Mouse (Mus musculus) ES-Bruce4 (cell line): Measurements from ENCODE around the gene Ajm1. TPM values are rescaled to one million over a fixed set of nuclear protein-coding genes. Genes with fewer than 3 reads are reported as not detected.
A peak's percentile ranks its signal among the peaks of the same experiment; 100 is the strongest.

ENCODE experiments used
- H3K27ac ChIP-seq: 2 replicates; pipeline ENCODE4 v1.5.1; 2012; ENCODE audit warnings: low read length, inconsistent platforms; ENCODE audit not compliant: insufficient read depth
- H3K27me3 ChIP-seq: 2 replicates; pipeline ENCODE4 v1.6.1; 2012; ENCODE audit warnings: mild to moderate bottlenecking, low read length, inconsistent platforms; ENCODE audit not compliant: control insufficient read depth, poor library complexity, insufficient read depth, severe bottlenecking
- H3K36me3 ChIP-seq: 2 replicates; pipeline ENCODE4 v1.6.1; 2012; ENCODE audit warnings: inconsistent platforms, mild to moderate bottlenecking, low read length, moderate library complexity; ENCODE audit not compliant: control insufficient read depth, poor library complexity, insufficient read depth, severe bottlenecking
- H3K4me1 ChIP-seq: one replicate; pipeline ENCODE4 v1.8.1; 2011; ENCODE audit warnings: low read length; ENCODE audit not compliant: control insufficient read depth, insufficient read depth
- H3K4me3 ChIP-seq: 2 replicates; pipeline ENCODE4 v1.5.1; 2011; ENCODE audit warnings: low read depth, mild to moderate bottlenecking, low read length
- H3K9ac ChIP-seq: 2 replicates; pipeline ENCODE4 v1.6.1; 2012; ENCODE audit warnings: low read depth, mild to moderate bottlenecking, inconsistent platforms; ENCODE audit not compliant: poor library complexity, severe bottlenecking
- H3K9me3 ChIP-seq: replicated peaks from 2 replicates; pipeline ENCODE4 v1.6.1; 2012; ENCODE audit warnings: mild to moderate bottlenecking, low read length, inconsistent platforms; ENCODE audit not compliant: control insufficient read depth, poor library complexity, insufficient read depth, severe bottlenecking
- CTCF ChIP-seq: IDR thresholded peaks from one replicate; pipeline ENCODE4 v1.8.1; 2011; ENCODE audit warnings: low read depth, low read length
- EP300 ChIP-seq: IDR thresholded peaks from 2 replicates; pipeline ENCODE4 v1.6.1; 2011; ENCODE audit warnings: low read depth, low read length; ENCODE audit not compliant: insufficient read depth
- POLR2A ChIP-seq: IDR thresholded peaks from one replicate; pipeline ENCODE4 v1.8.1; 2011; ENCODE audit warnings: low read length; ENCODE audit not compliant: insufficient read depth
- polyA plus RNA-seq: library from polyadenylated mRNA; stranded (reverse); fragments of >200 nt; gene quantifications from 2 replicates; pipeline ENCODE4 v1.2.4, GENCODE M21; 2011; ENCODE audit warnings: low read depth; ENCODE audit not compliant: missing spikeins, insufficient read depth, insufficient read length

Gene Ajm1
- polyA plus RNA-seq, 1 experiment = 0.70 TPM

- H3K4me1 ChIP-seq = no peaks in the 10 kb centered on the region
- TF ChIP-seq CTCF (no peak), POLR2A (no peak), EP300 (no peak)
- no peak overlapping the region for H3K9ac ChIP-seq
- 0 out of 2 replicates have a peak, but pooled peaks cover 1% of the 10 kb centered on the region for H3K27me3 ChIP-seq
- no peak overlapping the region for H3K4me3 ChIP-seq
- no peaks in the 10 kb centered on the region for H3K36me3 ChIP-seq
- H3K9me3 ChIP-seq = no peaks in the 10 kb centered on the region
- no peak overlapping the region for H3K27ac ChIP-seq
These were observed 38.8 kb upstream of the Ajm1 start for GRCm38 (mm10) chr2:25620386-25620785.

GRCm38 (mm10) chr2:25617578-25617977 lies 36.0 kb upstream of the Ajm1 start, which contains the start of gene Ccdc183:
TSS of gene Ccdc183 (minus strand) at chr2:25617678.
- H3K9me3 ChIP-seq = no peaks in the 10 kb centered on the region
- H3K4me3 ChIP-seq = peak within 1 kb of the TSS; percentile 14
- TF ChIP-seq EP300 (no peak), POLR2A (no peak), CTCF (no peak)
- H3K27me3 ChIP-seq = 0 out of 2 replicates have a peak, but pooled peaks cover 1% of the 10 kb centered on the region
- H3K27ac ChIP-seq = no peak within 1 kb of the TSS
- H3K36me3 ChIP-seq = no peaks in the 10 kb centered on the region
- no peak within 1 kb of the TSS for H3K9ac ChIP-seq
- no peaks in the 10 kb centered on the region for H3K4me1 ChIP-seq

GRCm38 (mm10) chr2:25616398-25616797 lies 34.8 kb upstream of the Ajm1 start:
- H3K9me3 ChIP-seq = no peaks in the 10 kb centered on the region
- peak overlapping the region; percentile 14 for H3K4me3 ChIP-seq
- H3K4me1 ChIP-seq = no peaks in the 10 kb centered on the region
- H3K9ac ChIP-seq = peak overlapping the region; percentile 15; the same call in 1 of the 2 replicates
- H3K36me3 ChIP-seq = no peaks in the 10 kb centered on the region
- no peak for TF ChIP-seq CTCF
- no peak for TF ChIP-seq POLR2A
- TF ChIP-seq EP300 = no peak
- H3K27me3 ChIP-seq = 0 out of 2 replicates have a peak, but pooled peaks cover 1% of the 10 kb centered on the region
- no peak overlapping the region for H3K27ac ChIP-seq

GRCm38 (mm10) chr2:25608671-25609070 lies 27.1 kb upstream of the Ajm1 start:
- TF ChIP-seq CTCF (no peak), EP300 (no peak), POLR2A (no peak)
- Histone ChIP-seq H3K27me3 (peaks cover 3% of the 10 kb centered on the region; the same call in 1 of the 2 replicates), H3K4me3 (no peak overlapping the region), H3K36me3 (no peaks in the 10 kb centered on the region), H3K9ac (no peak overlapping the region), H3K9me3 (no peaks in the 10 kb centered on the region), H3K4me1 (no peaks in the 10 kb centered on the region), H3K27ac (no peak overlapping the region)

GRCm38 (mm10) chr2:25607761-25608622 lies 26.4 kb upstream of the Ajm1 start, which contains the start of gene Rabl6:
TSS of gene Rabl6 (minus strand) at chr2:25608521.
- TF ChIP-seq CTCF (no peak), EP300 (0 out of 2 replicates have a peak, but pooled peaks have one; percentile 38), POLR2A (no peak)
- Histone ChIP-seq H3K27ac (no peak within 1 kb of the TSS), H3K27me3 (peaks cover 3% of the 10 kb centered on the region; the same call in 1 of the 2 replicates), H3K9me3 (no peaks in the 10 kb centered on the region), H3K4me3 (peak within 1 kb of the TSS; percentile 98), H3K4me1 (no peaks in the 10 kb centered on the region), H3K9ac (peak within 1 kb of the TSS; percentile 97), H3K36me3 (no peaks in the 10 kb centered on the region)

- no peaks in the 10 kb centered on the region for H3K9me3 ChIP-seq
- TF ChIP-seq CTCF (no peak), EP300 (no peak), POLR2A (no peak)
- no peaks in the 10 kb centered on the region for H3K4me1 ChIP-seq
- H3K36me3 ChIP-seq = peaks cover 11% of the 10 kb centered on the region; the same call in 1 of the 2 replicates
- H3K9ac ChIP-seq = no peak overlapping the region
- H3K27me3 ChIP-seq = no peaks in the 10 kb centered on the region
- H3K4me3 ChIP-seq = no peak overlapping the region
- H3K27ac ChIP-seq = no peak overlapping the region
These were observed 21.0 kb upstream of the Ajm1 start for GRCm38 (mm10) chr2:25602526-25602925.
